In the genomic region with DNA sequence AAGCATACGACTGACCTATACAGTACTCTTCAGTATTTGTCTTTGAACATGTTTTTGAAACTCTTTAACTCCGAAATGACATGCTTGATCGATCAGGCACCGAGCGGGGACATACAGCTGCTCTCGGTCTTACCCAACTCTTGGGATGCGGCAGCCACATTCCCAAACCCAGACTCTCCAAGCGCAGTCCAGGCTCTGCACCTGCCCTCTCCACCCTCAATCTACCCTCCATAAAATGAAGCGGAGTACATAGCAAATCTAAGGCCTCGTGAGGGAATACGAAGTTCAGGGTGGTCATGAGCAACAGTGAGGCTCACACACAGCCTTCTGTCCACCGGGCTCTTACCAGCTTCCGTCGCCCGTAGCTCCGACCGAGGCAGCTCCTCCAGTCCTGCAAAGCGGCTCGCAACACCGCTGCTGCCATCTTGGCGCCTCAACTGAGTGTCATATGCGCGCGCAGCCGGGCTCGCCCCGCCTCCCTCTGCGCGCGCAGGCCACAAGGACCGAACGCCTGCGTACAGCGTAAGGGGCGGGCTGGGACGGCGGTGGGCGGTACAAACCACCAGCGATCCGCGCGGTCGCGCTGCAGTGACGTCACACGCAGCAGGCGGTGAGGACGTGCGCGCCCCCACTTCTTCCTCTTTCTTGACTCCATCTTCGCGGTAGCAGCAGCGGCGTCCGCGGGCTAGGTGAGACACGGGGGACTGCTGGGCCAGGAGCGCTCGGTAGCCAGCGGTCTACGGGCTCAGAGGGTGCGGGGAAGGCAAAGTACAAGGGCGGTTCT, we compare ENCODE assay signal across 7 mouse cellular contexts. TPM values are rescaled to one million over a fixed set of nuclear protein-coding genes. Genes with fewer than 3 reads are reported as not detected.
DNase-seq lines count a peak whose midpoint lies in the region; ATAC-seq lines count a peak whose summit lies in the region.

A gene (minus strand): TSS at position 473 of the 784 bp plus-strand sequence.
A gene (plus strand): TSS at position 532 of the 784 bp plus-strand sequence.

- H3K4me1 ChIP-seq in intestine, embryonic 15.5 days (replicated peaks) = peaks cover 19% of the 10 kb centered on the region
- H3K4me1 ChIP-seq in midbrain, embryonic 10.5 days = peaks cover 38% of the 10 kb centered on the region

- peak; percentile 88 for ATAC-seq in intestine, embryonic 15.5 days

- WGBS in intestine, embryonic 15.5 days = under 1% methylated on average over 63 of the region's 63 CpGs
- WGBS in midbrain, embryonic 10.5 days = under 1% methylated on average over 63 of the region's 63 CpGs

- DNase-seq in adrenal gland, adult 18-20 months (ENCODE audit: low spot score in 2 of 2) = peak; percentile 98 to 99
- DNase-seq in embryo, embryonic 11 days = peak; percentile 98
- DNase-seq in gastrocnemius, postnatal 36 days = peak; percentile 98
- DNase-seq in left cerebral cortex, postnatal 25 days (ENCODE audit: low spot score in 2 of 2) = peak; percentile 99 to 100
- peak; percentile 98 for DNase-seq in midbrain, embryonic 10.5 days (ENCODE audit: low spot score)
- peak; percentile 99 for DNase-seq in right cerebral cortex, postnatal 4 days

- no peaks in the 10 kb centered on the region for H3K27me3 ChIP-seq in intestine, embryonic 15.5 days (replicated peaks)
- H3K27me3 ChIP-seq in midbrain, embryonic 10.5 days (ENCODE audit: low read depth, poor library complexity, severe bottlenecking) = no peaks in the 10 kb centered on the region

- intact Hi-C loops in gastrocnemius, postnatal 36 days (cut with DNase I) = no loop called here
- intact Hi-C loops in left cerebral cortex, postnatal 25 days (cut with DNase I) = loop anchor here (1.0 to 2.0 kb wide), 2 partner anchors 10 to 27 kb away; a partner anchor contains a TSS

- peak within 1 kb of the TSS; percentile 77 for H3K9ac ChIP-seq in intestine, embryonic 15.5 days

- peak within 1 kb of the TSS; percentile 70 for H3K4me2 ChIP-seq in intestine, embryonic 15.5 days (replicated peaks)

- peak within 1 kb of the TSS; percentile 56 for H3K27ac ChIP-seq in intestine, embryonic 15.5 days
- peak within 1 kb of the TSS; percentile 96 for H3K27ac ChIP-seq in midbrain, embryonic 10.5 days (replicated peaks)

- H3K4me3 ChIP-seq in intestine, embryonic 15.5 days (replicated peaks) = peak within 1 kb of the TSS; percentile 67
- H3K4me3 ChIP-seq in midbrain, embryonic 10.5 days = peak within 1 kb of the TSS; percentile 92

- no peaks in the 10 kb centered on the region for H3K9me3 ChIP-seq in intestine, embryonic 15.5 days
- no peaks in the 10 kb centered on the region for H3K9me3 ChIP-seq in midbrain, embryonic 10.5 days (replicated peaks)

- H3K36me3 ChIP-seq in intestine, embryonic 15.5 days = peaks cover 30% of the 10 kb centered on the region
- peaks cover 58% of the 10 kb centered on the region for H3K36me3 ChIP-seq in midbrain, embryonic 10.5 days

RNA-seq across cellular contexts. Expression of the first gene that starts in this region (rescaled TPM):
- 10 to 100 TPM; 53.3 to 59.7 TPM for total RNA-seq in adrenal gland, adult 18-20 months (2021)
- 10 to 100 TPM; 25.8 TPM for total RNA-seq in gastrocnemius, postnatal 36 days (2021)
- polyA plus RNA-seq in intestine, embryonic 15.5 days (2015; fragmentation: Nextera tagmentation; extraction: Ambion mirVana) = 72.7 and 78.4 TPM in 2 replicates
- total RNA-seq in left cerebral cortex, postnatal 25 days (2021) = 10 to 100 TPM; 45.1 to 47.0 TPM
- polyA plus RNA-seq in midbrain, embryonic 10.5 days (2016; fragmentation: Nextera tagmentation; extraction: Ambion mirVana) = 85.3 and 88.4 TPM in 2 replicates

RNA-seq across cellular contexts. Expression of the second gene that starts in this region (rescaled TPM):
- 1,000 to 10,000 TPM; 1,067 to 1,157 TPM for total RNA-seq in adrenal gland, adult 18-20 months (2021)
- 100 to 1,000 TPM; 333 to 400 TPM for total RNA-seq in gastrocnemius, postnatal 36 days (2021)
- polyA plus RNA-seq in intestine, embryonic 15.5 days (2015; fragmentation: Nextera tagmentation; extraction: Ambion mirVana) = 876 and 881 TPM in 2 replicates
- total RNA-seq in left cerebral cortex, postnatal 25 days (2021) = 100 to 1,000 TPM; 593 to 625 TPM
- 711 and 835 TPM in 2 replicates for polyA plus RNA-seq in midbrain, embryonic 10.5 days (2016; fragmentation: Nextera tagmentation; extraction: Ambion mirVana)

Comparison
In these comparisons a context has a peak if more than half of its experiments do, and no peak if none do; other contexts are left out.
1. Peak in every context shown above with its lines: DNase-seq, ATAC-seq, H3K4me3 ChIP-seq and H3K27ac ChIP-seq.